Mouse (Mus musculus) embryonic facial prominence, embryonic 11.5 days (tissue): Measurements from ENCODE around the gene Dclk1. TPM values are rescaled to one million over a fixed set of nuclear protein-coding genes. Genes with fewer than 3 reads are reported as not detected.
A peak's percentile ranks its signal among the peaks of the same experiment; 100 is the strongest.

Experiments
- ATAC-seq: fragments of 200-750 bp; cut with Nextera tagmentation; replicated peaks from 2 replicates; pipeline ENCODE4 v1.8.0; 2017; ENCODE audit warnings: low read depth; ENCODE audit not compliant: insufficient number of reproducible peaks, low FRiP score, low TSS enrichment
- DNase-seq: peaks from one replicate; pipeline ENCODE4 v3.0.0-alpha.2; 2015; ENCODE audit warnings: low spot score
- H3K27ac ChIP-seq: fragments of 300-500 bp; sonication (generic); replicated peaks from 2 replicates; pipeline ENCODE4 v1.5.1; 2014; ENCODE audit warnings: mild to moderate bottlenecking, low read depth, low read length, control low read depth
- H3K27me3 ChIP-seq: fragments of 300-500 bp; sonication (generic); 2 replicates; pipeline ENCODE4 v1.6.1; 2014; ENCODE audit warnings: mild to moderate bottlenecking, low read length, moderate library complexity, mixed read lengths; ENCODE audit not compliant: control insufficient read depth, insufficient read depth
- H3K36me3 ChIP-seq: fragments of 300-500 bp; sonication (generic); replicated peaks from 2 replicates; pipeline ENCODE4 v1.6.1; 2014; ENCODE audit warnings: low read depth, mild to moderate bottlenecking, low read length, moderate library complexity, mixed read lengths; ENCODE audit not compliant: control insufficient read depth, insufficient read depth
- H3K4me1 ChIP-seq: fragments of 300-500 bp; sonication (generic); 2 replicates; pipeline ENCODE4 v1.6.1; 2014; ENCODE audit warnings: low read length, mixed read lengths; ENCODE audit not compliant: control insufficient read depth, insufficient read depth
- H3K4me2 ChIP-seq: fragments of 300-500 bp; sonication (generic); 2 replicates; pipeline ENCODE4 v1.6.1; 2014; ENCODE audit warnings: low read depth, mild to moderate bottlenecking, control low read depth, low read length, moderate library complexity
- H3K4me3 ChIP-seq: fragments of 300-500 bp; sonication (generic); 2 replicates; pipeline ENCODE4 v1.5.1; 2014; ENCODE audit warnings: low read depth, low read length, control low read depth
- H3K9ac ChIP-seq: fragments of 300-500 bp; sonication (generic); replicated peaks from 2 replicates; pipeline ENCODE4 v1.6.1; 2014; ENCODE audit warnings: mild to moderate bottlenecking, control low read depth, low read length
- H3K9me3 ChIP-seq: fragments of 300-500 bp; sonication (generic); replicated peaks from 2 replicates; pipeline ENCODE4 v1.6.1; 2016; ENCODE audit warnings: mild to moderate bottlenecking, low read length, inconsistent platforms, mixed read lengths; ENCODE audit not compliant: control insufficient read depth
- WGBS: fragments of 180-500 bp; shearing (Covaris S2); extraction: QIAGEN DNeasy Blood & Tissue Kit; methylation state at CpG from one replicate; pipeline ENCODE4 v1.1.7; 2014; 5-methylcytosine and 5-hydroxymethylcytosine counted together
- polyA plus RNA-seq: library from polyadenylated mRNA; unstranded; fragments of >200 nt; fragmentation: Nextera tagmentation; extraction: Ambion mirVana; gene quantifications from 2 replicates; pipeline ENCODE4 v1.2.1, GENCODE M21; 2014

Dclk1 gene
- polyA plus RNA-seq, 1 experiment from 2014 or later = 32.9 TPM

DNA sequence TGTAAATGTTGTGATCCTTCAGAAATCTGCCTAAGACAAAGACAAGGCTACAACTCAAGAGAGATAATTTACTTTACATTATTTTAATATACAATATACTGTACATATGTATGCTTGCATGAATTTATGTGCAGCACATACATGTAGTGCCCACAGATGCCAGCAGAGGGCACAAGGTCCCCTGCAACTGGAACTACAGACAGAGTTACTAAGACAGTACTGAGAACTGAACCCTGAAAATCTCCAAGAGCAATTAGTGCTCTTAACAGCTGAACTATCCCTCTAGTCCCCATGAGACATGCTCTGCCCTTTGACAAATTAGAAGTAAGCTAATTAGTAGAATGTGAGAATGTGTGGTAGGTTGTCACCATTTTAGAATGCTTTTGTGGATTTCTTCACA lies 169.4 kb downstream of the Dclk1 start:
- no peak for ATAC-seq
- no peak for DNase-seq
- no peak overlapping the region for H3K9ac ChIP-seq
- no peak overlapping the region for H3K27ac ChIP-seq
- no peaks in the 10 kb centered on the region for H3K36me3 ChIP-seq
- H3K9me3 ChIP-seq = no peaks in the 10 kb centered on the region
- no peak overlapping the region for H3K4me3 ChIP-seq
- H3K4me1 ChIP-seq = peaks cover 4% of the 10 kb centered on the region
- no peak overlapping the region for H3K4me2 ChIP-seq
- no peaks in the 10 kb centered on the region for H3K27me3 ChIP-seq

DNA sequence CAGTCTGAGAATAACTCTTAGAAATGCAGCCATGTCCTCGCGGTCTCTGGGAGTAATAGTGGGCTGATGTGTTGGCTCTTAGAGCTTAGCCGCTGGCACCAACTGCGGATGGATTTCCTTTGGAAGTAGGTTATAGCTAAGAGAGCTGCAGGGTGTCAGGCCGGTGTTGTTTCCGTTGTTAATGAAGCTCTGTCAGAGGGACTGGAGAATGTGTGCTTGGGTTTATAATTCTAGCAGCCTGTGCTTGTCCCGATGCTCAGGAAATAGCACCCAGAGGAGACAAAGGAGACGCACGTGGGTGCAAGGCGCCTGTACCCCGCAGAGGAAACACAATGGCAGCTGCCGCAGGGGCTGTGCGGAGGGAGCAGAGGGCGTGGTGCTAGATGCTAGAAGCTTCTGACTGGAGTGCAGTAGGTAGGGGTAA lies 173.4 kb downstream of the Dclk1 start:
- WGBS = 17% methylated on average over 14 of the region's 14 CpGs
- H3K4me3 ChIP-seq = no peak overlapping the region
- no peak for ATAC-seq
- peak; percentile 33 for DNase-seq
- H3K9me3 ChIP-seq = no peaks in the 10 kb centered on the region
- H3K36me3 ChIP-seq = no peaks in the 10 kb centered on the region
- H3K4me2 ChIP-seq = peak overlapping the region; percentile 16
- H3K4me1 ChIP-seq = peaks cover 4% of the 10 kb centered on the region
- peak overlapping the region; percentile 48 for H3K9ac ChIP-seq
- no peaks in the 10 kb centered on the region for H3K27me3 ChIP-seq
- no peak overlapping the region for H3K27ac ChIP-seq

DNA sequence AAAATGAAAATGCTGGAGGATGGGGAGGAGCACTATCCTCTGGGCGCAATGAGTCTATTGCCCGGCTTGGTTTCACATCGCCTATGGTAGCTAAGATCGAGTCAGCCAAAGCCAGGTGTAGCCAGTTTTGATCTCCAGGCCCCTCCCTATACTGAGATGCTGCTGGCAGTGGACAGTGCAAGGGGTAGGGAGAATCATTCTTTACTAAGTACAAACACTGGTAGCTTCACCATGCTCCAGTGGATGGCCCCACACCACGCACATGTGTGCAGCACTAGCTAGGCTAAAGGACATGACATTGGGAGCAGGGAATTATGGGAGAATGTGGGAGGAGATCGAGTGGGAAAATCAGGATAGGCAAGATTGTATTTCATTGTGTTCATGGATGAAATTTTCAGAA lies 176.7 kb downstream of the Dclk1 start:
- 76% methylated on average over 6 of the region's 6 CpGs for WGBS
- Histone ChIP-seq H3K36me3 (no peaks in the 10 kb centered on the region), H3K9ac (no peak overlapping the region), H3K27me3 (no peaks in the 10 kb centered on the region), H3K27ac (0 out of 2 replicates have a peak overlapping the region, but pooled peaks have one; percentile 6), H3K4me2 (no peak overlapping the region), H3K4me1 (peaks cover 4% of the 10 kb centered on the region), H3K4me3 (no peak overlapping the region), H3K9me3 (no peaks in the 10 kb centered on the region)
- ATAC-seq (peak; percentile 66; the same call in 1 of the 2 replicates), DNase-seq (no peak)

DNA sequence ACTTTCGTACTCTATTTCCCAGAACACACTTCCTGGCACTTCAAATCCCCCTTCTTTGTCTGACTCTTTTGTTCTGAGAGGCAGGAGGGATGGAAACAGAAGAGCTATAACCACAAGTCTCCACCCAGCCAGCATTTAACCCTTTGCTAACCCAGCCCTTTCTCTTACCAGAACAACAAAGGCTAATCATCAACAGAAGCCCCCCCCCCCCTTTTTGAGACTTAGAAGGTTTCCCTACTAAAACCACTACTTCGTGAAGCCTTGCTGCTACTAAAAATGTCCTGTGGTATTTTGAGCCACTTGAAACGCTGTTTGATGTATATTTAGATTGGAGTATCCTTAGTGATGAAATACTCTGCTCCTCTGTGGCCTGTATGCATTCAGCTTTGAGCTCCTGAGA lies 177.2 kb downstream of the Dclk1 start:
- Histone ChIP-seq H3K27ac (no peak overlapping the region), H3K9ac (no peak overlapping the region), H3K4me3 (no peak overlapping the region), H3K27me3 (no peaks in the 10 kb centered on the region), H3K9me3 (no peaks in the 10 kb centered on the region), H3K36me3 (no peaks in the 10 kb centered on the region), H3K4me1 (peaks cover 4% of the 10 kb centered on the region), H3K4me2 (no peak overlapping the region)
- no peak for ATAC-seq
- WGBS = 25% methylated on average over 3 of the region's 3 CpGs
- peak; percentile 49 for DNase-seq

DNA sequence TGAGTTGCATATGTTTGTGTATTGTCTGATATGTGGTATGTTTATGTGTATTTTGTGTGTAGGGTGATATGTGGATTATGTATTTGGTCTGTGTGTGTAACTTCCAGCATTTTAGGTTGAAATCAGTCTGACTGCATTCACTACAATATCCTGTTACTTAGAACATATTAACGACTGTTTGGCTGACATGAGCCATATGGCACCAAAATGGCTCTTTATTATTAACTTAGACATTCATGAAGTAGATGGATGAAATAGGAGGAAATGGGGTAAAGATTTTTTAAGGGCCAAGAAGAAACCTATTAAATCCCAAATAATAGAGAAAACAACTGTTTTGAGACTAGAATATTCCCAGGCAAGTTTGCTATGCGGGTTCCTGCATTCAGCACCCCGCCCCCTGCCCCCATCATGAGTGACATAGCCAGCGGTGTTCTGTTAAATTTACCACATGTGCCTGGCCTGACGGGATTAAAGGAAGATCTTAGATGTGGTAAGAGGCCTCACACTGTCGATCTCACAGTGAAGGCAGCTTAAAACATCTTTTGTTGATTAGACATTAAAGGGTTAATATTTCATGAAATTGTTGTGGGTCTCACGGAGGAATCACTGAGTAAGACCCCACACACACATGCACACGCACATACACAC lies 178.4 kb downstream of the Dclk1 start:
- Histone ChIP-seq H3K4me3 (no peak overlapping the region), H3K4me2 (no peak overlapping the region), H3K27me3 (no peaks in the 10 kb centered on the region), H3K27ac (no peak overlapping the region), H3K9ac (no peak overlapping the region), H3K9me3 (no peaks in the 10 kb centered on the region), H3K36me3 (no peaks in the 10 kb centered on the region), H3K4me1 (peaks cover 2% of the 10 kb centered on the region)
- WGBS = 51% methylated on average over 8 of the region's 8 CpGs
- DNase-seq = no peak
- ATAC-seq = no peak

DNA sequence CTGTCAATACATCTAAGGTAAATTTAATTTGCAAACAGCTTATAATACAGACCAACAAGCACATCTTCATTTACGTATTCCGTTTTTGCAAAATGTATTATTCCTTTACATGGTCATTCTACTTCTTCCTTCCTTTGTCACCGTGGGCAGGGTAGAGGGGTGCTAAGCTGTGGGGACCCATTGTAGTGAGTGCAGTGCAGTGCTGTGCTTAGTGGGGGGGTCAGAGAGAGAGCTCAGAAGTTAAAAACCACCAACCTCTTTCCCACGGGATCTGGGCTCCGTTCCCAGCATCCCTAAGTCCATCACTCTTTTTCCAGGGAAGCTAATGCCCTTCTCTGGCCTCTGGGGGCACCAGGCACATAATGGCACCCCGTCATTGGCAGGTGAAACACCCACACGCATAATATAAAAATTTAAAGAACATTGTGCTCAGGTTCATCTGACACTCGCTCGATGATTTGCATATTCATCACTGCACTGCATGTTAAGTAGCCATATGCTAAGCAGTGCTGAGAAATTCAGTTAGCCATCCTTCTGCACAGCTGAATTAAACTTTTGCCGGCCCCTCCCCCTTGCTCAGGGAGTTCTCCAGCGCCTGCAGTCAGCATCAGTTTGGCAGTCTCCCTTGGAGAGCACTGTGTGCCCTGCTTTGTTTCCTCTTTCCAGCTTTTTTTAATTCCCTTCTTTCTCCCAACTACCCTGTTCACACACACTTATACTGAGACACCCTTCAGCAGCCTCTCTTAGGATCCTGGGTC lies 181.7 kb downstream of the Dclk1 start:
- Histone ChIP-seq H3K4me1 (no peaks in the 10 kb centered on the region), H3K36me3 (no peaks in the 10 kb centered on the region), H3K27ac (no peak overlapping the region), H3K9ac (no peak overlapping the region), H3K4me2 (no peak overlapping the region), H3K9me3 (no peaks in the 10 kb centered on the region), H3K27me3 (no peaks in the 10 kb centered on the region), H3K4me3 (no peak overlapping the region)
- WGBS = 26% methylated on average over 11 of the region's 11 CpGs
- peak; percentile 51 for DNase-seq
- peak; percentile 77; the same call in 1 of the 2 replicates for ATAC-seq

DNA sequence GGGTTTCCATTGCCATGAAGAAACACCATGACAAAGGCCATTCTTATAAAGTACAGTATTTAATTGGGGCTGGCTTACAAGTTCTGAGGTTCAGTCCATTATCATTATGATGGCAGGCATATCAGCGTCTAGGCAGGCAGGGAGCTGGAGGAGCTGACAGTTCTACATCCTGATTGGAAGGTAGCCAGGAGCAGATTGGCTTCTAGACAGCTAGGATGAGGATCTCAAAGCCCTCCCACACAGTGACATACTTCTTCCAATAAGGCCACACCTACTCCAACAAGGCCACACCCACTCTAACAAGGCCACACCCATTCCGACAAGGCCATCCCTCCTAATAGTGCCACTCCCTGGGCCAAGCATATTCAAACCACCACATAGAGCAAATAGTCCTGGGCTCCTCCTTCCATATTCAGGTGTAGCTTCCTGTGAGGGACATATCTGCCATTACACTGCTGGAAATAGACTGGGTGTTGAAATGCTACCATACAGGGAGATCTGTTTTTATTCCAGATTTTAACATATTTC lies 187.9 kb downstream of the Dclk1 start:
- no peak overlapping the region for H3K4me2 ChIP-seq
- no peaks in the 10 kb centered on the region for H3K9me3 ChIP-seq
- 95% methylated on average over 2 of the region's 2 CpGs for WGBS
- no peaks in the 10 kb centered on the region for H3K4me1 ChIP-seq
- H3K9ac ChIP-seq = no peak overlapping the region
- DNase-seq (no peak), ATAC-seq (no peak)
- H3K4me3 ChIP-seq = no peak overlapping the region
- H3K27ac ChIP-seq = no peak overlapping the region
- no peaks in the 10 kb centered on the region for H3K27me3 ChIP-seq
- H3K36me3 ChIP-seq = no peaks in the 10 kb centered on the region

DNA sequence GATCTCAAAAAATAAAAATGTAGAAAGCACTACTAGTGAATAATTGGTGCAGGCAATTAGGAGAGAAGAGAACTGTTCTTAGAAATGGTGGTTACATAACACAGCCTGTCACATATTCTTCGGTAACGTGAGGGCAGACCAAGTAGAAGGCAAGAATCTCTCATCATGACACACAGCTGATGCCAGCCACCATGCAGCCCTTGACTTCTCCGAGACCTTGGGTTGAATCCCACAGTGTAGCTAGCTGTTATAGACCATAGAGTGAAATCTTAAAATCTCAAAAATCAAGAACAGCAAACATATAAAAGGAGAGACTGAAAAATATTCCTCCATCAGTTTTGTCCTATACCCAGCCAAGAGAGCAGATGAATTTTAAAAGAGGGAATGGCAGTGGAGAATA lies 189.1 kb downstream of the Dclk1 start:
- H3K4me1 ChIP-seq = no peaks in the 10 kb centered on the region
- H3K9me3 ChIP-seq = no peaks in the 10 kb centered on the region
- no peak overlapping the region for H3K4me2 ChIP-seq
- H3K9ac ChIP-seq = no peak overlapping the region
- no peak for DNase-seq
- H3K27me3 ChIP-seq = no peaks in the 10 kb centered on the region
- H3K27ac ChIP-seq = no peak overlapping the region
- H3K4me3 ChIP-seq = no peak overlapping the region
- ATAC-seq = no peak
- no peaks in the 10 kb centered on the region for H3K36me3 ChIP-seq
- 87% methylated on average over 3 of the region's 3 CpGs for WGBS
